Mouse (Mus musculus): ENCODE data around the gene Npr2.

DNA sequence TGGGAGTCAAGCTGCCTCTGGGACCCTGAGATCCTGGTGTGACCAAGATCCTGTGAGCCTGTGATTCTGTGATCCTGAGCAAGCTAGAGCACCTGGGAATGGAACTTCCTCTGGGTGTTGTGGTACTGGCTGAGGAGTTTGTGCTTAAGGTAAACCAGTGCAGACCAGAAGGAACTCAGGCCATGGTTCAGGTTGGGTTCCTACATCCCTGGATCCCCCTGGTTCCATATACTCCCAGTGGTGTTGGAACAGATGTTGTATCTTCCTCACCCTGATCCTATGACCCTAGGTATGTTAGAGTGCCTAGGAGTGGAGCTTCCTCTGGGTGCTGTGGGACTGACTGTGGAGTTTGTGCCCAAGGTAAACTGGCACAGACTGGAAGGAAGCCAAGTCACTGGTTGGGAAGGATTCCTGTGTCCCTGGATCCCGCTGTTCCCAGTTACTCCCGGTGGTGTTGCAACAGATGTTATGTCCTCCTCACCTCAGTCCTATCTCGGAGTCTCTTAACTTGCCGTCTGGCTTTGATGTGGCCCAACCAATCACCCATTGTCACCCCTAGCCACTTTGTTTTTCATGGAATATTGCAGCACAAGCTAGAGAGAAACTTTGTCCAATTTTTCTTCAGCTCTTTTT, 11.5 kb upstream of the Npr2 start:
- TF ChIP-seq EP300 (IDR thresholded peaks at IDR 0.05) (no peak), CTCF (IDR thresholded peaks at IDR 0.05) (no peak)
